Mouse (Mus musculus): Measurements from ENCODE around the gene Asb10. TPM values are rescaled to one million over a fixed set of nuclear protein-coding genes. Genes with fewer than 3 reads are reported as not detected.
A peak's percentile ranks its signal among the peaks of the same experiment; 100 is the strongest.

Asb10 gene
- total RNA-seq, 2 experiments from 2014 or later = 0.23 TPM; not detected in 1

GRCm38 (mm10) chr5:24492546-24493285 is 48.1 kb downstream of the Asb10 start:
- no peak for DNase-seq (ENCODE audit: low spot score in 2 of 2)

- no peak for DNase-seq (ENCODE audit: low spot score in 2 of 2)
Observed at GRCm38 (mm10) chr5:24490413-24490920, 50.3 kb downstream of the Asb10 start.

- DNase-seq (ENCODE audit: low spot score in 2 of 2) = no peak
Observed at GRCm38 (mm10) chr5:24486738-24487137, 54.0 kb downstream of the Asb10 start.

DNA sequence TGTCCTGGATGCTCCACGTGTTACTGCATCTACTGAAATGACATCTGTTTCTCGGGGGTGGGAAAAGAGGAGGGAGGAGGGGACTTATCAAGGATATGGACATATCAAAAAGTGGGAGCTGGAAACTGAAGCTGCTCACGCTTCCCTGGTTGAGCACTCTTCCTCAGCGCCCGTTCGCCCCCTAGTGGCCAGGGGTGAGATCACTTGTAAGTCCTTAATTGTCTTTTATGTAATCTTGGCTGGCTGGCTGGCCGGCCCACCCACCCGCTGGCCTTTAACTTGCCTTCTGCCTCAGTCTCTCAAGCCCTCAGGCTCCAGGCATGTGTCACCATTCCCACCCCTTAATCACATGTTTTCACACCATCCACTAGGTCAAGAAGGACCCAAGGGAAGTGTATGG is 54.7 kb downstream of the Asb10 start:
- peak; percentile 82 to 90 for DNase-seq (ENCODE audit: low spot score in 2 of 2)

DNA sequence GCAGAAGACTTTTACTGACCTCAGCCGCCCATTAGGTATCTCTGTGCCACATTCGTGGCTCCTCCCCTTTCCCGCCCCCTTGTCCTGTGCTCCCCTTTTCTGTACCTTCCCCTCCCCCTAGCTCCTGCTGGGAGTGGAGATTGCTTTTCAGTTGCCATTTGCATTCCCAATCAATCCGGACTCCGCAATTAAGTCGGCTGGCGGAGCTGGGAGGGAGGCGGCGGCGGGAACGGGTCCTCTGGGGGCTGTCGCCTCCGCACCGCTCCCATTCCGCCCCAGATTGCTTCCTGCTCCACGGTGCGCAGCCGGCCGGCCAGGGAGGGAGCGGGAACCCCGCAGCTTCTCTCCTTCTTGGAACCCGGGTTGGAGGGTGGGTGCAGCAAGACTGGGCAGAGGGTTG is 55.8 kb downstream of the Asb10 start:
- peak; percentile 47 for DNase-seq (ENCODE audit: low spot score in 2 of 2)

- DNase-seq (ENCODE audit: low spot score in 2 of 2) = peak in 1 of 2 experiments; percentile 64
Observed at GRCm38 (mm10) chr5:24483326-24483725, 57.5 kb downstream of the Asb10 start.

Other genes starting within 250 kb of the Asb10 start
- gene Kcnh2, start 189.4 kb downstream of the Asb10 start, total RNA-seq (2021) = 10 to 100 TPM; 23.0 to 26.8 TPM
- 1 to 10 TPM; 6.8 to 7.0 TPM for gene Nos3, start 176.2 kb downstream of the Asb10 start, total RNA-seq (2021)
- gene Atg9b, start 148.8 kb downstream of the Asb10 start, total RNA-seq (2021) = 1 to 10 TPM; 3.0 to 3.7 TPM
- gene Abcb8, start 147.3 kb downstream of the Asb10 start, total RNA-seq (2021) = 10 to 100 TPM; 57.0 to 60.1 TPM
- under 1 TPM; 0.27 to 0.53 TPM for gene Asic3, start 127.6 kb downstream of the Asb10 start, total RNA-seq (2021)
- gene Cdk5, start 117.4 kb downstream of the Asb10 start, total RNA-seq (2021) = 100 to 1,000 TPM; 126 to 133 TPM
- gene Slc4a2, start 117.1 kb downstream of the Asb10 start, total RNA-seq (2021) = 10 to 100 TPM; 30.1 to 30.8 TPM
- 100 to 1,000 TPM; 109 to 115 TPM for gene Fastk, start 95.7 kb downstream of the Asb10 start, total RNA-seq (2021)
- gene Tmub1, start 93.1 kb downstream of the Asb10 start, total RNA-seq (2021) = 10 to 100 TPM; 21.8 to 23.7 TPM
- gene Agap3, start 88.8 kb downstream of the Asb10 start, total RNA-seq (2021) = 100 to 1,000 TPM; 673 to 687 TPM
- gene Gbx1, start 13.8 kb downstream of the Asb10 start, total RNA-seq (2021) = not detected
- gene 4931409K22Rik, start 15.8 kb upstream of the Asb10 start, total RNA-seq (2021) = not detected
- gene Abcf2, start 36.5 kb upstream of the Asb10 start, total RNA-seq (2021) = 10 to 100 TPM; 82.5 to 83.6 TPM
- 10 to 100 TPM; 60.8 to 64.9 TPM for gene Chpf2, start 45.8 kb upstream of the Asb10 start, total RNA-seq (2021)
- 10 to 100 TPM; 87.4 to 93.2 TPM for gene Smarcd3, start 83.4 kb upstream of the Asb10 start, total RNA-seq (2021)
- gene Nub1, start 144.6 kb upstream of the Asb10 start, total RNA-seq (2021) = 10 to 100 TPM; 76.0 to 78.0 TPM
- gene Wdr86, start 189.7 kb upstream of the Asb10 start, total RNA-seq (2021) = under 1 TPM; 0.33 to 0.62 TPM
- gene Crygn, start 217.0 kb upstream of the Asb10 start, total RNA-seq (2021) = 1 to 10 TPM; 1.0 to 1.5 TPM

All from layer of hippocampus, adult 18-20 months (tissue).